Mouse (Mus musculus) splenic B cell, adult 2 months (primary cell): ENCODE measurements at regions not wholly inside any gene's neighbourhood (a gene's known extent, or its start where the extent isn't known, plus 50 kb on each side); places are given as distances from the start of the nearest gene placed in this dataset.
"Not testable (repeated sequence)": the region's sequence is repeated elsewhere in the genome, so short reads cannot be mapped to it uniquely, and the experiment has no call there.

Source experiments
- DNase-seq: peaks from one replicate; pipeline ENCODE4 v3.0.0-alpha.2; 2011; ENCODE audit warnings: low read depth, low spot score
- H3K27me3 ChIP-seq: 2 replicates; pipeline ENCODE4 v1.6.1; 2012; ENCODE audit warnings: mild to moderate bottlenecking, low read length, moderate library complexity, mixed read lengths; ENCODE audit not compliant: control insufficient read depth, poor library complexity, insufficient read depth, severe bottlenecking
- H3K36me3 ChIP-seq: 2 replicates; pipeline ENCODE4 v1.6.1; 2012; ENCODE audit warnings: mild to moderate bottlenecking, low read length, moderate library complexity, mixed read lengths; ENCODE audit not compliant: control insufficient read depth, poor library complexity, insufficient read depth, severe bottlenecking

GRCm38 (mm10) chr16:65629186-65629585, 66.7 kb upstream of the Chmp2b start:
- peak; percentile 72 for DNase-seq
- H3K36me3 ChIP-seq = no peaks in the 10 kb centered on the region
- no peaks in the 10 kb centered on the region for H3K27me3 ChIP-seq

- peak; percentile 2 for DNase-seq
- Histone ChIP-seq H3K36me3 (no peaks in the 10 kb centered on the region), H3K27me3 (no peaks in the 10 kb centered on the region)
Measured at GRCm38 (mm10) chr16:65631680-65632079, 69.2 kb upstream of the Chmp2b start.

GRCm38 (mm10) chr16:65646741-65647140, 84.2 kb upstream of the Chmp2b start:
- not testable (repeated sequence) for DNase-seq, H3K27me3 ChIP-seq, H3K36me3 ChIP-seq

DNA sequence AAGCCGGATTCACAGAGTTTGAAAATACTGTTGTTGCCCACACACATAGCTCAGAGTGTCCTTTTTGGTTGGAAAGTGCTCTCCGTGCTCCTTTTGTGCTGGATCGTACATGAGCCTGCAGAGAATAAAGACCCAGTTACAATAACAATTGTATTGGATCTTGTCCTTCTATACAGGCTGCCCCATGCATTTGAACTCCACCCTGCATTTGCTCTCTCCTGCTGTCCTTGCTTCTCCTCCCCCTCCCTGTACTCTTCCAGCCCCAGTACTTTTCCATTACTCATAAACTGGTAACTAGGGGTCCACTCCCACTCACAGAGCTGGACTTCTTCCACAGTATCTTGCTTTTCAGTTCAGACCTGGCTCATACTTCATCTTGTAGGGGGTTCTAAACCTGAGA, 86.5 kb upstream of the Chmp2b start:
- Histone ChIP-seq H3K27me3 (no peaks in the 10 kb centered on the region), H3K36me3 (no peaks in the 10 kb centered on the region)
- DNase-seq = no peak

- Histone ChIP-seq H3K36me3 (no peaks in the 10 kb centered on the region), H3K27me3 (no peaks in the 10 kb centered on the region)
- no peak for DNase-seq
Measured at GRCm38 (mm10) chr16:65655490-65655889, 93.0 kb upstream of the Chmp2b start.

GRCm38 (mm10) chr16:65657829-65658228, 95.3 kb upstream of the Chmp2b start:
- DNase-seq = no peak

GRCm38 (mm10) chr16:65664787-65665186, 102.3 kb upstream of the Chmp2b start:
- Histone ChIP-seq H3K36me3 (no peaks in the 10 kb centered on the region), H3K27me3 (no peaks in the 10 kb centered on the region)
- DNase-seq = peak; percentile 6

More at GRCm38 (mm10) chr16:65657829-65658228, 95.3 kb upstream of the Chmp2b start:
- no peaks in the 10 kb centered on the region for H3K27me3 ChIP-seq
- H3K36me3 ChIP-seq = no peaks in the 10 kb centered on the region

GRCm38 (mm10) chr16:65672116-65672515, 109.6 kb upstream of the Chmp2b start:
- no peaks in the 10 kb centered on the region for H3K27me3 ChIP-seq
- DNase-seq = no peak
- H3K36me3 ChIP-seq = no peaks in the 10 kb centered on the region

- no peak for DNase-seq
- H3K27me3 ChIP-seq = no peaks in the 10 kb centered on the region
- no peaks in the 10 kb centered on the region for H3K36me3 ChIP-seq
Measured at GRCm38 (mm10) chr16:65683089-65683488, 120.6 kb upstream of the Chmp2b start.

GRCm38 (mm10) chr16:65683703-65684320, 121.3 kb upstream of the Chmp2b start:
- H3K36me3 ChIP-seq = no peaks in the 10 kb centered on the region
- no peaks in the 10 kb centered on the region for H3K27me3 ChIP-seq
- DNase-seq = no peak

DNA sequence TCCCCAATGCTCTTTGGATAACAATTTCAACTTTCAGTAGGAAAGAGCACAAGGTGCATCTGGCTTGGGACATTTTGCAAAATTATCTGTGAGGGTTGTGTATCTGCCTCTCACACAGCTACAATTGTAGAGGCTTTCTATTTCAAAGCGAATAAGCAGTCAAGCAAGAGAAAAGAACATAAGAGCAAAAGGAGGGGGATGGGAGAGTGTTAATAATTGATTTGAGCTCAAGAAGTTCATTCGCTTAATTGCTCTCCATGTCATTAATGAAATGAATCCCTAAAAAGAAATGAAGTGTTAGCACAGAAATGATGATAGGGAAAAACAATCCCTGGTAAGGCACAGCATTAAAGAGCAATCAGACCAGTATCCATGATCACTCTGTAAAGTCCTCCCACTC, 121.4 kb upstream of the Vgll3 start:
- no peaks in the 10 kb centered on the region for H3K36me3 ChIP-seq
- H3K27me3 ChIP-seq = no peaks in the 10 kb centered on the region
- no peak for DNase-seq

DNA sequence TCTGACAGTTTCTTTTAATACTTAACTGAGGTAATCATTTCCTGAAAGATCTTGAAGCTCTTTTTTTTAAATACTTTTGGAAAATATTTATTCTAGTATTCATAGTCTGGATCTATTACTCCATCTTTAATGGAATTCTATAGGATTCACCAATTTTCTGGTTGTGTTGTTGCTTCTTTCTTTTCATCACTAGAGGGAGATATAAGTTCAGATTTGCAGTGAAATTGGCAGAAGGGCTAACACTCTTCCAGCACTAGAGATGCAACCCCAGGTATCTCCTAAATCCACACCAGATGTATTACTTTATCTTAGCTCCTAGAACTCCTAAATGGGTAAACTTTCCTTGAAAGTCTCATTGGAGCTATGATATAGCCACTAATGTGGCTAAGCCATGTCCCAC, 99.4 kb upstream of the Vgll3 start:
- H3K27me3 ChIP-seq = no peaks in the 10 kb centered on the region
- H3K36me3 ChIP-seq = no peaks in the 10 kb centered on the region
- DNase-seq = no peak

- no peaks in the 10 kb centered on the region for H3K36me3 ChIP-seq
- H3K27me3 ChIP-seq = no peaks in the 10 kb centered on the region
- DNase-seq = no peak
Measured at GRCm38 (mm10) chr16:65718791-65719472, 96.1 kb upstream of the Vgll3 start.

DNA sequence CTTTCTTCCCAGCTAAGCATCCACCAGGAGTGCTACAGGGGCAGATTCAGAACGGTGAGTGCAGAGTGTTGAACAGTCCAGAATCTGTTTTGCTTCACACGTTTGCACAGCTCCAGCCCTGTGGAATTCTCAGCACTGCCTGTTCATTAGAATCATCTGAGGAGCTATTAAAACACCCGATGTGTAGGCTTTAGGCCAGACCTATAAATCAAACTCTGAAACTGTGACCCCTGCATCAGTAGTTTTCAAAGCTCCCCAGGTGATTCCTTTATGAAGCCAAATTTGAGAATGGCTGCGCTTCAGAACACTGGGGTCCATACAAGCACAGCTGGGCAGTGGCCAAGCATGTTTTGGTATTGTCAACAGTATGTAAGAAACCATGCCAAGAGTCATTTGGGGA, 94.1 kb upstream of the Vgll3 start:
- Histone ChIP-seq H3K36me3 (no peaks in the 10 kb centered on the region), H3K27me3 (no peaks in the 10 kb centered on the region)
- no peak for DNase-seq

DNA sequence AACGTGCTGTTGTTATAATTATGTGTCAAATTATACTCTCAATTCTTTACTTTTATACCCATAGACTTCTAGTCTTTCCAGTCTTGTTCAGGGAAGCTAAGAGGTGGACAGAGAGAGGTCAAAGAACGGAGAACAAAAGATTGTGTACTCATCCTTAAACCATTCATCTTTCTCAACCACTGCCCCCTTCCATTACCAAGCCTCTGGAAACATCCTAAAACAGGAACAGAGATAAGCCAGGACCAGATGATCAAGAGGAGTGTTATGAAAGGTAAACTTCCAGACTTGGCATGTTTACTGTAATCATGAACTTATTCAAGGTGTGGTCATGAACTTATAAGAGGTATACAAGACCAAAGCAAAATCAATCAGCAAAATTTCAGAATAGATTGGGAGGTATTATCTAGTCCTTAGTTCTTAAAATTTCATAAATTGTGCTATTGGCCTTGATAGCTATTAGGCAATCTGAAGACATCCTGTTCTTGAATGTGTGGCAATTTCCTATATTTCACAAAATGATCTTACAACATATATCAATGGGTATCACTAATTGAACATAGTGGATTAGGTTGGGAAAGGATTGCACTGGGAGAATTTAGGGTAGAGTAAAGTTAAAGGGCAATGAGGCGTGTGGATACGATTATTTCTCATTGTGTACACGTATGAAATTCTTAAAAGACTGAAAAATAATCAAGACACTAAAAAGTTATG, 89.3 kb upstream of the Vgll3 start:
- no peaks in the 10 kb centered on the region for H3K36me3 ChIP-seq
- H3K27me3 ChIP-seq = no peaks in the 10 kb centered on the region
- DNase-seq = no peak
